Mouse (Mus musculus) ES-Bruce4 (cell line): ENCODE measurements around the gene Pin1.

Experiments used
- EP300 ChIP-seq: IDR thresholded peaks from 2 replicates; pipeline ENCODE4 v1.6.1; 2011; ENCODE audit warnings: low read depth, low read length; ENCODE audit not compliant: insufficient read depth
- POLR2A ChIP-seq: IDR thresholded peaks from one replicate; pipeline ENCODE4 v1.8.1; 2011; ENCODE audit warnings: low read length; ENCODE audit not compliant: insufficient read depth

- TF ChIP-seq POLR2A (no peak), EP300 (no peak)
These were observed 37.5 kb downstream of the Pin1 start for GRCm38 (mm10) chr9:20689403-20689802.
